Mouse (Mus musculus) B cell, adult 62 days (primary cell): ENCODE measurements around the gene Olfr1340. TPM values are rescaled to one million over a fixed set of nuclear protein-coding genes. Genes with fewer than 3 reads are reported as not detected.

ENCODE experiments used
- total RNA-seq: library from RNA; stranded (reverse); gene quantifications from 4 replicates; pipeline ENCODE4 v1.2.4, GENCODE M21; 2023

Gene Olfr1340
- total RNA-seq: not detected in 4 replicates

GRCm38 (mm10) chr4:118719838-118720237 is at the start of gene Olfr1340:
TSS of gene Olfr1340 (plus strand) at chr4:118720138.

GRCm38 (mm10) chr4:118692412-118692973 is 27.4 kb upstream of the Olfr1340 start, which contains the start of gene Olfr1342:
TSS of gene Olfr1342 (minus strand) at chr4:118692756.

GRCm38 (mm10) chr4:118703223-118703622 is 16.7 kb upstream of the Olfr1340 start, which contains the start of gene Olfr1341:
TSS of gene Olfr1341 (plus strand) at chr4:118703523.

GRCm38 (mm10) chr4:118731875-118732274 is 11.9 kb downstream of the Olfr1340 start, which contains the start of gene Olfr1339:
TSS of gene Olfr1339 (plus strand) at chr4:118732175.

GRCm38 (mm10) chr4:118758637-118759036 is 38.7 kb downstream of the Olfr1340 start, which contains the start of gene Olfr1338:
TSS of gene Olfr1338 (minus strand) at chr4:118758737.

Other genes with a start within 250 kb of the Olfr1340 start
- not detected in 4 replicates for gene Tie1, start 230.1 kb upstream of the Olfr1340 start, total RNA-seq
- gene 2610528J11Rik, start 193.1 kb upstream of the Olfr1340 start, total RNA-seq: not detected in 4 replicates
- not detected in 4 replicates for gene Tmem125, start 176.1 kb upstream of the Olfr1340 start, total RNA-seq
- not detected in 4 replicates for gene Cfap57, start 99.4 kb upstream of the Olfr1340 start, total RNA-seq
- gene Ebna1bp2, start 99.3 kb upstream of the Olfr1340 start, total RNA-seq: 54.0 to 76.3 TPM (median 63.6 TPM) in 4 replicates
- not detected in 4 replicates for gene Olfr62, start 61.2 kb upstream of the Olfr1340 start, total RNA-seq
- gene Olfr1342, start 27.4 kb upstream of the Olfr1340 start, total RNA-seq: not detected in 4 replicates
- not detected in 4 replicates for gene Olfr1341, start 16.6 kb upstream of the Olfr1340 start, total RNA-seq
- gene Olfr1339, start 12.0 kb downstream of the Olfr1340 start, total RNA-seq: not detected in 4 replicates
- not detected in 4 replicates for gene Olfr1338, start 38.6 kb downstream of the Olfr1340 start, total RNA-seq
- gene Olfr1337, start 62.4 kb downstream of the Olfr1340 start, total RNA-seq: not detected in 4 replicates
- not detected in 4 replicates for gene Olfr1335, start 89.8 kb downstream of the Olfr1340 start, total RNA-seq
- not detected in 4 replicates for gene Olfr1333, start 116.1 kb downstream of the Olfr1340 start, total RNA-seq
- not detected in 4 replicates for gene Olfr1331, start 144.5 kb downstream of the Olfr1340 start, total RNA-seq
- gene Olfr1330, start 168.5 kb downstream of the Olfr1340 start, total RNA-seq: not detected in 4 replicates
- not detected in 4 replicates for gene Olfr1329, start 197.3 kb downstream of the Olfr1340 start, total RNA-seq
- not detected in 4 replicates for gene Olfr1328, start 218.5 kb downstream of the Olfr1340 start, total RNA-seq
- gene Lao1, start 241.4 kb downstream of the Olfr1340 start, total RNA-seq: not detected in 4 replicates